Mouse (Mus musculus) hindbrain, embryonic 10.5 days (tissue): ENCODE data around the gene Sfi1. TPM values are rescaled to one million over a fixed set of nuclear protein-coding genes. Genes with fewer than 3 reads are reported as not detected.
"Not testable (repeated sequence)": the region's sequence is repeated elsewhere in the genome, so short reads cannot be mapped to it uniquely, and the experiment has no call there.

Experiments
- DNase-seq: peaks from one replicate; pipeline ENCODE4 v3.0.0-alpha.2; 2017; ENCODE audit warnings: low spot score
- H3K27ac ChIP-seq: fragments of 300-500 bp; sonication (generic); 2 replicates; pipeline ENCODE4 v1.5.1; 2016; ENCODE audit warnings: mild to moderate bottlenecking, moderate library complexity
- H3K27me3 ChIP-seq: fragments of 300-500 bp; sonication (generic); 2 replicates; pipeline ENCODE4 v1.6.1; 2016; ENCODE audit warnings: mild to moderate bottlenecking; ENCODE audit not compliant: poor library complexity, insufficient read depth, severe bottlenecking
- H3K36me3 ChIP-seq: fragments of 300-500 bp; sonication (generic); 2 replicates; pipeline ENCODE4 v1.6.1; 2016; ENCODE audit warnings: mild to moderate bottlenecking, moderate library complexity
- H3K4me1 ChIP-seq: fragments of 300-500 bp; sonication (generic); replicated peaks from 2 replicates; pipeline ENCODE4 v1.6.1; 2016; ENCODE audit warnings: mild to moderate bottlenecking
- H3K4me3 ChIP-seq: fragments of 300-500 bp; sonication (generic); 2 replicates; pipeline ENCODE4 v1.5.1; 2016; ENCODE audit warnings: mild to moderate bottlenecking, moderate library complexity
- H3K9me3 ChIP-seq: fragments of 300-500 bp; sonication (generic); 2 replicates; pipeline ENCODE4 v1.6.1; 2016; ENCODE audit warnings: mild to moderate bottlenecking, moderate library complexity
- WGBS: fragments of 180-500 bp; shearing (Covaris S2); methylation state at CpG from one replicate; pipeline ENCODE4 v1.1.7; 2016; 5-methylcytosine and 5-hydroxymethylcytosine counted together
- polyA plus RNA-seq: library from polyadenylated mRNA; unstranded; fragments of >200 nt; fragmentation: Nextera tagmentation; extraction: Ambion mirVana; gene quantifications from 2 replicates; pipeline ENCODE4 v1.2.1, GENCODE M21; 2016

Gene Sfi1
- polyA plus RNA-seq, 1 experiment from 2014 or later, result 12.7 TPM

DNA sequence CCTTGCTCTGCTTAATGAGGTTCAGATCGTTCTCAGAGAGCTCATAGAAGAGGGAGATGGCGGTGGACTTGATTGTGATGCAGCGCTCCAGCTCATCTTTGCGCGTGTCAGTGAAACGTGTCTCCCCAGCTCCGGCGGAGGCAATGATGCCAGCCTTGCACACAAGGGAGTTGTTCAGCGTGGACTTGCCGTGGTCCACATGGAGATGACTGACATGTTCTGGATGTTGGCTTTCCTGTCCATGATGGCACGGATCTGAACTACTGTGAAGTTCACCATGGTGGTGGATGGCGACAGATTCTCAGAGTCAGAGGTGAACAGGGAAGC is 42.6 kb downstream of the Sfi1 start:
- H3K4me3 ChIP-seq, H3K4me1 ChIP-seq, DNase-seq, H3K27me3 ChIP-seq, H3K27ac ChIP-seq: not testable (repeated sequence)
- H3K36me3 ChIP-seq, result peaks cover 21% of the 10 kb centered on the region
- H3K9me3 ChIP-seq, result peaks cover 22% of the 10 kb centered on the region
- 96% methylated on average over 12 of the region's 12 CpGs for WGBS

DNA sequence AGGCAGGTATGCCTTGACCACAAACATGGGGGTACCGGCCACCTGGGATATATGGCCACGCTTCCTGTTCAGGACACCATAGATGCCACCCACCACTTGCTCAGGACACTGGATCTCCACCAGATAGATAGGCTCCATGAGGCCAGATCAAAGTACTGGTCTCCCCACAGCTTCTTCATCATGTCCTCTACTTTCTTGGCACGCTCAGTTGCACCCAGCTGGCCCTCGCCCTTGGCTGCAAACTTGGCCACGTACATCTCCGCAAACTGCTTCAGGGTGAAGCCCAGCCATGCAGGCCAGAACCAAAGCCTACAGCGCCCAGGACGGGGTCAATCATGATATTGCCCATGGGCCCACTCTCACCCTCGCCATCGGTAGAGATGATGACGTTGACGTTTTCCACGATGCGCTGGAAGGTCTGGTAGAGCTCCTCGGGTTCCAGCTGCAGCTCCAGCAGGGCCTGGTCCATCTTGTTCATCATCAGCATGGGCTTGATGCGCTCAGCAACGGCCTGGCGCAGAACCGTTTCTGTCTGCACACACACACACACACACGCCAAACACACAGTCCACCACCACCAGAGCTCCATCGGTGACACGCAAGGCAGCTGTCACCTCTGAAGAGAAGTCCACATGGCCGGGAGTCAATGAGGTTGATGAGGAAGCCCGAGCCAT is 43.1 kb downstream of the Sfi1 start:
- H3K27me3 ChIP-seq, H3K4me3 ChIP-seq, DNase-seq, H3K27ac ChIP-seq, H3K4me1 ChIP-seq: not testable (repeated sequence)
- WGBS, result 96% methylated on average over 24 of the region's 24 CpGs
- peaks cover 25% of the 10 kb centered on the region for H3K9me3 ChIP-seq
- peaks cover 21% of the 10 kb centered on the region for H3K36me3 ChIP-seq

DNA sequence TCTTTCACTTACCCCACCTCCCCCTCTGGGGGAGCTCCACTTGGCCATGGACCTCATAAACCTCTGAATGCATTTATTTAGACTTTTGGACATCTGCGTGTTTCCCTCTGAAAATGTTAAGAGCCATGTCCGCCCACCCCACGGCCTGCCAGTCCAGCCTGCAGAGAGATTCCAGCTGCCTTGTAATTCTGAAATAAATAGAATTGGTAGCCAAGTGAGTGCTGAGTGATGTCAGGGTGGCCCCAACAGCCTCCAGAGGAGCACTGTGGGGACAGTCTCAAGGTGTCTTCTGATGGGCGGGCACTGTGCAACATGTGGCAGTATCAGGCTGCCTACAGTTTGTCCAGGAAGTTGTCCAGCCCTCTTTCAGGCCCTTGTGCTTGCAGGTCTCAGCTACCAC is 43.8 kb downstream of the Sfi1 start:
- not testable (repeated sequence) for DNase-seq, H3K4me3 ChIP-seq
- 87% methylated on average over 4 of the region's 4 CpGs for WGBS

DNA sequence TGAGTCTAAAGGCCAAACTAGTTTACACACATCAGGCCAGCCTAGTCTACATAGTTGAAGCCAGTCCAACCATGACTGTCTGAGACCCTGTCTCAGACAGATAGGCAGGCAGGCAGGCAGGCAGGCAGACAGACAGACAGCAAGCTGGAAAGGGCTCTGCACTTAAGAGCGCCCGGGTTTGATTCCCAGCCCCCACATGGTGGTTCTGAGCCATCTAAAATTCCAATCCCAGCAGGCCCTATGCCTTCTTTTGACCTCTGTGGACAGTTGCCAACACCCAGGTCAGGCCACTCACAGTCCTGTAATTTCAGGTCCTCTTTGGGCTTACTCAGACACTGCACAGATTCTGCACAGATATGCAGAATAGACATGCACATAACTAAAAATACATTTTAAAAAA is 46.5 kb downstream of the Sfi1 start:
- not testable (repeated sequence) for H3K27me3 ChIP-seq, H3K27ac ChIP-seq, H3K4me1 ChIP-seq, H3K4me3 ChIP-seq, DNase-seq
- Histone ChIP-seq H3K9me3 (peaks cover 22% of the 10 kb centered on the region), H3K36me3 (peaks cover 14% of the 10 kb centered on the region)
- 69% methylated on average over 2 of the region's 2 CpGs for WGBS

More for the DNA sequence above, 43.8 kb downstream of the Sfi1 start:
- Histone ChIP-seq H3K36me3 (peaks cover 21% of the 10 kb centered on the region), H3K9me3 (peaks cover 25% of the 10 kb centered on the region)
- not testable (repeated sequence) for H3K27ac ChIP-seq, H3K4me1 ChIP-seq, H3K27me3 ChIP-seq

DNA sequence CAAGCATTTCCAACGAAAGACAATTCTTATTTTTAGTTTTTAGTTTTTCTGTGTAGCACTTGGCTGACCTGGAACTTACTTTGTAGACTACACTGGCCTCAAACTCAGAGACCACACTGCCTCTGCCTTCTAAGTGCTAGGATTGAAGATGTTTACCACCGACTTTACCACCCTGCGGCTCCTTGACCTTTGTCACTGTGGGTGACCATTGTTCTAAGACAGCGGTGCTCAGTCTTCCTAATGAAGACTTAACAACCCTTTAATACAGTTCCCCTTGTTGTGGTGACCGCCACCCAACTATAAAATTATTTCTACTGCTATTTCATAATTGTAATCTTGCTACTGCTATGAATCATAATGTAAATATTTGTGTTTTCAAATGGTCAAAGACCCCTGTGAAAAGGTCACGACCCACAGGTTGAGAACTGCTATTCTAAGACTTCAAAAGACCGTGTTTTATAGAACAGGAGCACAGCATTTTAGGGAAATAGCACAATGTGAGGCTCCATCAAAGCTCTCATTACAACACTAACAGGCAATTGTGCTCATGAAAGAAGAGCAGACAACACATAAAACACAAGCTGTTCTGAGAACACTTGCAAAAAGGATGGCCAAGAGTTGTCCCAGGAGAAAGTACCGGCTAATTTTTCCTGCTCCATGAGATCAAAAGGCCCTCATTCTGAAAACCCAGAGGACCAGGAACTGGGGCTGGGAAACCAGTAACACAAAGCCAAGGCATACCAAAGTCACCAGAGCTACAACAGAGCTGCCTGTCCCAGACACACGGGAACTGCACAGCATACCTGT is 47.7 kb downstream of the Sfi1 start:
- not testable (repeated sequence) for H3K4me1 ChIP-seq, DNase-seq, H3K27ac ChIP-seq, H3K4me3 ChIP-seq, H3K27me3 ChIP-seq
- H3K36me3 ChIP-seq, result peaks cover 12% of the 10 kb centered on the region
- WGBS, result 76% methylated on average over 9 of the region's 9 CpGs
- H3K9me3 ChIP-seq, result peaks cover 21% of the 10 kb centered on the region

DNA sequence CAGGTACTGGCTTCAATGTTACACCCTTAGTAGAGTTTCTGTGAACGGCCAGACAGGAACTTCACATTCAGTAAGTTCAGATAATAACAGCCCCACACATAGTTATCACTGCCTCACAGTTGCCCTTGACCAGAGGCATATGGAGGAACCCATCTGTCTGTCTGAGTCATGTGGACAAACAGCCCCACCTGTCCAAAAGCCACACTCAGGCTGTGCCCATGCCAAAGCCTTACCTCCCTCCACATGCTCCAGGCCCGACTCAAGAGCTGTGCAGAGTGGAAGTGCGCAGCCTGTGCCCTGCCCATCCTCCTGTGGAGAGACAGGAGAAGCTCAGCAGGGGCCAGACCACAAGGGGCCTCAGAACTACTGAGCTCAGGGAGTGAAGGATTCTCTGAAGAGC is 49.3 kb downstream of the Sfi1 start:
- not testable (repeated sequence) for H3K27ac ChIP-seq, DNase-seq, H3K4me1 ChIP-seq, H3K4me3 ChIP-seq, H3K27me3 ChIP-seq, H3K36me3 ChIP-seq
- 84% methylated on average over 3 of the region's 3 CpGs for WGBS
- peaks cover 14% of the 10 kb centered on the region for H3K9me3 ChIP-seq

DNA sequence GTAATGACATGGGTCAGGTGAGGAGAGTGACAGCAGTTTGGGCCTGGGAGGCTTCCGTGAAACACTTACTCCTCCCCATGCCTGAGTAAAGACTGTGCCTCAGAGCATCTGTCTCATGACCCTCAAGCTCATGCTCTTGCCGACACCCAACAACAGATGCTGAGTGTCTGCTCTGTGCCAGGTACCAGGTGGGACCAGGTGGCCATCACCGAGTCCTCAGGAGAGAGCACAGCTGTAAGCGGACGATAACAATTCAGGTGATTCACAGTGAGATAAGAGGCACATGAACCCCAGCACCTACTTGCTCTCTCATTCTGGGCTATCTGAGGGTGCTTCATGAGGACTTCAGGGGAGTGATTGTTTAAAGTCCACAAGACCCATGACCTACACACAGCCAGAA is 50.9 kb downstream of the Sfi1 start:
- not testable (repeated sequence) for H3K4me3 ChIP-seq, H3K4me1 ChIP-seq, H3K36me3 ChIP-seq, DNase-seq, H3K27ac ChIP-seq, H3K27me3 ChIP-seq
- WGBS, result 89% methylated on average over 4 of the region's 5 CpGs
- H3K9me3 ChIP-seq, result peaks cover 22% of the 10 kb centered on the region

DNA sequence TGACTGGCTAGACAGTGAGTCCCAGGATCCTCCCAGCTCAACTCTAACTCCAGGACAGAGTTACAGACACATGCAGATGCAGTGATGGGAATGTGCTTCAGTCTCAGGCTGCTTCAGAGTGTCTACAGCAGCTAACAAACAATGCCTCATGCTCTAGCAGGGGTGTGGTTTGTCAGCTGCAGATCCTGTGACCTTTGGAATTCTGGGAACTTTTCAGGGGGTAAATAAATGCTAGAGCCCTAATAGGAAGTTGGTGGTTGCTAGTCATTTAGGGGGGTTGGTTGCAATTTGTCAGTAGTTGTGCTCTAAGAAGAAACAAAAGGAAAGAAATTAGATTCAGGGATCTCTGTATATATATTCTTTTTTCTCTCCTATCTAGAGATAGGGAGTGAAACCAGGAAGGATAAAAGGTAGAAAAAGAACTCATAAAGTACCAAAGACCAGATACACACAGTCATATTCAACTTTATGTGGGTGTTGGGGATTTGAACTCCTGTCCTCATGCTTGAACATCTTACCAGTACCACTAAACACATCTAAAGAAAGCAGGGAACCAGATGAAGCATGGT is 52.2 kb downstream of the Sfi1 start:
- H3K4me1 ChIP-seq, H3K4me3 ChIP-seq, DNase-seq: not testable (repeated sequence)

DNA sequence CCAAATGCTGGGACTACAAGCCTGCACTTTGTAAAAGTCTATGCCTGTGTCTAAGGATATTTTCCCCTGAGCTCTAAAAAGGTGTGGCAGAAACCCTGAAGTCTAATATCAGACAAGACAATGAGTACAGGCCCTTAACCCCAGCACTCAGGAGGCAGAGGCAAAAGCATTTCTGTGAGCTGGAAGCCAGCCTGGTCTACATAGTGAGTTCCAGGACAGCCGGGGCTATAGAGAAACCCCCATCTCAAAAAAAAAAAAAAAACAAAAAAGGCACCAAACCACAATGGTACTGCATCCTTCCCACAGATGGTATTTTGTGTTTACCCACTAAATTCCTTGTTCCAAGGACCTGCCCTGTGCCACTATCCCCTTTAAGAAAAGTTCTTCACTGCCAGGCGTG is 54.9 kb downstream of the Sfi1 start:
- 84% methylated on average over 2 of the region's 2 CpGs for WGBS
- H3K9me3 ChIP-seq, result peaks cover 22% of the 10 kb centered on the region
- not testable (repeated sequence) for H3K36me3 ChIP-seq, H3K4me1 ChIP-seq, H3K4me3 ChIP-seq, H3K27ac ChIP-seq, H3K27me3 ChIP-seq, DNase-seq

More for the DNA sequence above, 52.2 kb downstream of the Sfi1 start:
- not testable (repeated sequence) for H3K36me3 ChIP-seq, H3K27me3 ChIP-seq, H3K27ac ChIP-seq
- H3K9me3 ChIP-seq, result peaks cover 26% of the 10 kb centered on the region

DNA sequence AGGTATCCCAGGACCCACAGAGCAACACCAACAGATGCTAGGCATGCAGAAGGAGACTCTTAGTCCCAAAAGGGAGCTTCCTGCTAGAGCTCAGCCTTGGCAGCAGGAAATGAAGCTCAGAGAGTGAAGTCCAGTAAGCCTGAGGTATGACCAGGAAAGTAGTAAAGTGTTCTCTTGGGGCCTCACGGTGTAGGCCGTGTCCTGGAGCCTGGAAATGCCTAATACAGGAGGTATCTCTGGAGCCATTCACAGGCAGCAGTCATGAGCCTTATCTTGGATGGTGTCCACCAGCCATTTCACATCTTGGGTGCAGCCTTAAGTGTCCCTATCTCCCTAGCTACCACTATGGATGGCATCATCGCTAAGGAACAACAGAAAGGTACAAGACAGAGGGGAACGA is 56.0 kb downstream of the Sfi1 start:
- not testable (repeated sequence) for H3K27me3 ChIP-seq, H3K4me3 ChIP-seq, H3K27ac ChIP-seq, H3K4me1 ChIP-seq
- H3K9me3 ChIP-seq, result peaks cover 23% of the 10 kb centered on the region
- DNase-seq, result peak; percentile 24
- 0 out of 2 replicates have a peak, but pooled peaks cover 15% of the 10 kb centered on the region for H3K36me3 ChIP-seq
- WGBS, result 92% methylated on average over 4 of the region's 4 CpGs

DNA sequence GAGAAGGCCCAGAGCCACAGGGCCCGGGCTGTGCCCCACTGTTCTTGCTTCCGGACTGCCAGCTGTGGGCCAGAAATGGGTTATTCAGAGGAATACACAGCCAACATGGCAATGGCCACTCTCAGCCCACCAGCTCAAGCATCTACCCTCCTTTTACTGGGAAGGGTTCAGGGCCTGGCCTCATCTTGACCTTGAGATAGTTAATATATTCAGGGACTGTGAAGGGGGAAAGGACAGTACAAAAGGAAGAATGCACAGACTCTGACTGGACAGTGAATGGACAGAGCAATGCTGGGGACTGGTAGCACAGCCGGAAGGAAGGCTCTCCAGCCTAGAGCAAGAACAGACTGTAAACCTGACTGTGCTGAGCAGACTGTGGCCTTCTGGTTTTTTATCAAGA is 57.3 kb downstream of the Sfi1 start:
- Histone ChIP-seq H3K9me3 (peaks cover 22% of the 10 kb centered on the region), H3K36me3 (peaks cover 19% of the 10 kb centered on the region; the same call in 1 of the 2 replicates)
- H3K27ac ChIP-seq, H3K4me3 ChIP-seq, DNase-seq, H3K27me3 ChIP-seq, H3K4me1 ChIP-seq: not testable (repeated sequence)
- 88% methylated on average over 3 of the region's 3 CpGs for WGBS

DNA sequence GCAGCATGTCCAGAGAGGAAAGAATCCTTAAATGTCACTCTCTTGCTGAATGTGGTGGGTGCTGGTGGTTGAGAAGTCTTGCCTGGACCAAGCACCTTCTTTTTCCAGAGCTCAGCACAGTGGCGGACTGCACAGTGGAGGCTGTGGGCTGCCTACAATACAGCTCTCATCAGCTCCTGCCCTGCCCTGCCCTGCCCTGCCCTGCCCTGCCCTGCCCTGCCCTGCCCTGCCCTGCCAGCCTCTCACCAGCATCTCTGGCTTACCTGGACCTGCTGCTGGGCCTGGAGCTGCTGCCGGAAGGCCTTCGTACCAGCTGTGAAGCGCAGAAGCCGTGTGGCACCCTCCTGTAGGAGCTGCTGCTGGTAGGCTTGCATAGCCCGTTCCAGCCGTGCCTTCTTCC is 57.9 kb downstream of the Sfi1 start:
- 96% methylated on average over 5 of the region's 7 CpGs for WGBS
- H3K27ac ChIP-seq, H3K4me1 ChIP-seq, H3K27me3 ChIP-seq, H3K4me3 ChIP-seq, DNase-seq: not testable (repeated sequence)
- Histone ChIP-seq H3K36me3 (peaks cover 22% of the 10 kb centered on the region), H3K9me3 (peaks cover 22% of the 10 kb centered on the region)

DNA sequence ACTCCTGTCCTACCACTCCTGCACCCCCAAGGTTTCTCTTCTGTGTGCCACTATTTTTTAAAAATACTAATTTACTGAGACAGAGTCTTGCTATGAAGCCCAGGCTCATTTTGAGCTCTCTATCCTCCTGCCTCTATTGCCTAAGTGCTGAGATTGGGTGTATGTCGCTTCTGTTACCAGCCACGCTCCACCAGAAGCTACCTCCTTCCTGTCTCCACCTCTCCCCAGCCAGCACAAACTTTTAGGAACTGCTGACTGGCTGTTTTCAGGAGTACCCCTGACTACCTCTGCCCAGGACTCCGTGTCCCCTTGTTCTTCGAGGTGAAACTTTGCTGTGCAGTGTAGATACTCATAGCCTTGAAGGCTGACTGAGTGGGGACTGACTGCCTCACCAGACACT is 59.9 kb downstream of the Sfi1 start:
- H3K4me3 ChIP-seq, result not testable (repeated sequence)
- 88% methylated on average over 1 of the region's 4 CpGs for WGBS

More for the DNA sequence above, 59.9 kb downstream of the Sfi1 start:
- not testable (repeated sequence) for H3K27me3 ChIP-seq, H3K4me1 ChIP-seq, DNase-seq, H3K27ac ChIP-seq
- Histone ChIP-seq H3K36me3 (peaks cover 30% of the 10 kb centered on the region), H3K9me3 (peaks cover 22% of the 10 kb centered on the region)
